Mouse (Mus musculus): ENCODE measurements around the gene Pdxp. TPM values are rescaled to one million over a fixed set of nuclear protein-coding genes. Genes with fewer than 3 reads are reported as not detected.
"Not testable (repeated sequence)": the region's sequence is repeated elsewhere in the genome, so short reads cannot be mapped to it uniquely, and the experiment has no call there.

Gene Pdxp
- polyA plus RNA-seq, 1 experiment from 2014 or later = 5.9 TPM

DNA sequence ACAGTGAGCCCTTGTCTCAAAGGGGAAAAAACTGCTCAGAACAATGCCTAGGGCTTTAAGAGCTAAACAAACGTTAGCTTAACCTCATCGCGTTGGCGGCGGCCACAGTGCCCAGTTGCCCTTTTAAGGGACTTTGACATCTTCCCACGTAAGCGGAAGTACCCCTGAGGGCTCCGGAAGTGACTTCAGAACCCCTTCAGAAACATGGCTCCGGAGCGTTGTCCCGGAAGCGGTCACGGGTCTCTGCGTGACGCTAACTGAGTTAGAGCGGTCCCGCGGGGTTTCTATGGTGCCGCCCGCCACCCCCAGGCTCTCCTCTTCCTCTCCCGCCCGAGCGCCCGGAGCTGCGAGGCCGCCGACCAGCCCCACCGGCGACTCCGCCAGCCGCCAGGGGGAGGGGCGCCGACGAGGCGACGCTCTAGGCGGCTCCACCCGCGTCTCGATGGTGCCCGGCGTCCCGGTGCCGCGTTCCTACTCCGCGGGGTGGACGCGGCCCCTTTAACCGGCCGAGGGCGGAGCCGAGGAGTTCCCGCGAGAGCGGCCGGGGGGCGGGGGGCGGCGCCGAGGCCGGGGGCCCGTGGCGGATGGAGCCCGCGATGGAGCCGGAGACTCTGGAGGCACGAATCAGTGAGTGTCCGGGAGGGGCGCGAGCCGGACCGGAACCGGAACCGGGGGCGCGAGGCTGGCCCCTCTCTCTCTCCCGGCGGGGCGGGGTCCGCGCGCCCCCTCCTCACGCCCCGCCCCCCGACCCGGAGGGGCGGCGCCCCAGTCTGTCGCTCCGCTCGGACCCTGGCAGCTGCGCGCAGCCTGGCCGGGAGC, 36.5 kb upstream of the Pdxp start, which contains the start of gene Gga1:
Gene Gga1, plus strand, starts transcription at position 200 of the 819 bp plus-strand sequence.
- H3K27me3 ChIP-seq (ENCODE audit: control insufficient read depth, insufficient read depth, low read length) = no peaks in the 10 kb centered on the region
- peaks cover 10% of the 10 kb centered on the region; the same call in 1 of the 2 replicates for H3K36me3 ChIP-seq (ENCODE audit: control insufficient read depth, insufficient read depth, low read length)
- peaks cover 30% of the 10 kb centered on the region for H3K4me1 ChIP-seq (ENCODE audit: control insufficient read depth, insufficient read depth, low read length)
- peak; percentile 90 for ATAC-seq (ENCODE audit: insufficient read depth, low FRiP score)
- peak within 1 kb of the TSS; percentile 93 for H3K9ac ChIP-seq (ENCODE audit: low read length)
- WGBS = under 1% methylated on average over 71 of the region's 95 CpGs
- peak within 1 kb of the TSS; percentile 78 for H3K4me3 ChIP-seq (replicated peaks; ENCODE audit: low read length)
- H3K27ac ChIP-seq (ENCODE audit: low read length) = peak within 1 kb of the TSS; percentile 99
- H3K4me2 ChIP-seq (ENCODE audit: low read depth, low read length) = peak within 1 kb of the TSS; percentile 87
- no peaks in the 10 kb centered on the region for H3K9me3 ChIP-seq (replicated peaks; ENCODE audit: control insufficient read depth, low read length)

DNA sequence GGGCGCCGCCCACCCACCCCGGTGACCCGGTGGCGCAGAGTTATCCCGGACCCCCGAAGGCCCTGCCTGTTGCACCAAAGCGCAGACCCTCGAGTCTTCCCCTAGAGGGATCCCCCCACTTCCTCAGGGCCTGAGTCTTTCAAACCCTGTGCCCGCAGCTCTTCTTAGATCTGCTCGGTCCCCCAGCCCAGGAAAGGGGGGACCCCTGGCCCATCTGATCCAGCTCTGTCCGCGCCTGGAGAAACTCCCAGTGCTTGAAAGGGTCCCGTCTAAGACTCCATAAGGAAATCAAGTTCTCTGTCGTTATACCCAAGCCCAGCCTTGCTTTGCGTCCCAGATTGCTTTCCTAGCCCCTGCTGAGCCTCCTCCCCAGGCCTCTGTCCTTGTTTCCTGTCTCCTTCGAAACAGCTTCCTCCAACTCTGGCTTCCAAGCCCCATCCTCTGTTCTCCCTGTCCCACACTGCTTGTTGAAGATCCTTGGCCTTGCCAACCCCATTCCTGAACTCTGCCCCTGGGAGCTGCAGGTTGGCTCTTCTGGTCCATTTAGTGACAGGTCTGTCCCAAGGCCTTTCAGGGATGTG, 35.8 kb upstream of the Pdxp start:
- peak overlapping the region; percentile 99 for H3K27ac ChIP-seq (ENCODE audit: low read length)
- peaks cover 28% of the 10 kb centered on the region for H3K4me1 ChIP-seq (ENCODE audit: control insufficient read depth, insufficient read depth, low read length)
- H3K4me3 ChIP-seq (replicated peaks; ENCODE audit: low read length) = peak overlapping the region; percentile 78
- ATAC-seq (ENCODE audit: insufficient read depth, low FRiP score) = no peak
- no peaks in the 10 kb centered on the region for H3K9me3 ChIP-seq (replicated peaks; ENCODE audit: control insufficient read depth, low read length)
- no peaks in the 10 kb centered on the region for H3K27me3 ChIP-seq (ENCODE audit: control insufficient read depth, insufficient read depth, low read length)
- H3K4me2 ChIP-seq (ENCODE audit: low read depth, low read length) = peak overlapping the region; percentile 87
- H3K36me3 ChIP-seq (ENCODE audit: control insufficient read depth, insufficient read depth, low read length) = peaks cover 10% of the 10 kb centered on the region; the same call in 1 of the 2 replicates
- WGBS = 0% methylated on average over 17 of the region's 17 CpGs
- peak overlapping the region; percentile 93 for H3K9ac ChIP-seq (ENCODE audit: low read length)

DNA sequence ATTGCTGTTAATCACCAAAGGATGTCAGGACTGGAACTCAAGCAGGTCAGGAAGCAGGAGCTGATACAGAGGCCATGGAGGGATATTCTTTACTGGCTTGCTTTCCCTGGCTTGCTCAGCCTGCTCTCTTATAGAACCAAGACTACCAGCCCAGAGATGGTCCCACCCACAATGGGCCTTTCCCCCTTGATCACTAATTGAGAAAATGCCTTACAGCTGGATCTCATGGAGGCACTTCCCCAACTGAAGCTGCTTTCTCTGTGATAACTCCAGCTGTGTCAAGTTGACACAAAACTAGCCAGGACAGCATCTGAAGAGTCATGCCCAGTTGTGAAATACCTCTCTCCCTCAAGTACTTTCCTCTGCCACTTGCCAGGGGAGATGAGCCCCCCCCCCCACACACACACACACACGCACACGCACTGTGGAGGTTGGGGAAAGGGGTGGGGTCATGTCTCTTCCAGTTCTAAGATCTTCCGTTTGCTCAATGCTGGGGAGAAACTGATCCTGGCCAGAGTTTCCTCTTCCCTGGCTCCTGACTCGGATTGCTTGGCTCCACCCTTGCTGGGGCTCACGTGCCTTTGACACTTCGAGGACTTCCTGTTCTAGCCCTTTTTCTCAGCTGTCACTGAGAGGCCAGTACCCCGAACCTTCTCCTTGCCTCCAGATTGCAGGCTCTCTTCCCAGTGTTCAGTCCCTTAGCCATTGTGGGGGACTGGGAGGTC, 34.8 kb upstream of the Pdxp start:
- 22% methylated on average over 7 of the region's 7 CpGs for WGBS
- H3K9me3 ChIP-seq (replicated peaks; ENCODE audit: control insufficient read depth, low read length); H3K4me3 ChIP-seq (replicated peaks; ENCODE audit: low read length); ATAC-seq (ENCODE audit: insufficient read depth, low FRiP score); H3K27me3 ChIP-seq (ENCODE audit: control insufficient read depth, insufficient read depth, low read length): not testable (repeated sequence)
- Histone ChIP-seq H3K27ac (ENCODE audit: low read length) (peak overlapping the region; percentile 61), H3K4me1 (ENCODE audit: control insufficient read depth, insufficient read depth, low read length) (peaks cover 28% of the 10 kb centered on the region), H3K36me3 (ENCODE audit: control insufficient read depth, insufficient read depth, low read length) (peaks cover 17% of the 10 kb centered on the region; the same call in 1 of the 2 replicates), H3K4me2 (ENCODE audit: low read depth, low read length) (peak overlapping the region; percentile 19), H3K9ac (ENCODE audit: low read length) (peak overlapping the region; percentile 23; the same call in 1 of the 2 replicates)

DNA sequence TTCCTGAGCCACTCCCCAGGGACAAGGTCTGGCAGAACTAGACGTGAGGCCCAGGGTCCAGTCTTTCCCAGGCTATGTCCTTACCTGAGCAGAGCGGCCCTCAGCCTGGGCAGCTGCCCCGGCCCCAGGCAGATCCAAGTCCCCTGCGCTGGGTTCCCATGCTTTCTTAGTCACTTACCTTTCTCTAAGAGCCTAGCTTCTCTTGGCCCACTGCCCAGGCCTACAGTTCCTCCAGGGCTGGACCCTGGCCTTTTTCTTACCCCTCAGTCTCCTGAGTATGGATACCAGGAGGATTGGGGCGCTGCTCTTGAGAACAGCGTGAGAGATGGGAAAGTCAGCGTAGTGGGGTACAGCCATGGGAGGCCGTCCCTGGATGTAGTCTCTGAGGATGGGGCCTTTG, 33.3 kb upstream of the Pdxp start:
- ATAC-seq (ENCODE audit: insufficient read depth, low FRiP score) = no peak
- Histone ChIP-seq H3K4me3 (replicated peaks; ENCODE audit: low read length) (no peak overlapping the region), H3K36me3 (ENCODE audit: control insufficient read depth, insufficient read depth, low read length) (peaks cover 27% of the 10 kb centered on the region; the same call in 1 of the 2 replicates), H3K4me1 (ENCODE audit: control insufficient read depth, insufficient read depth, low read length) (peaks cover 24% of the 10 kb centered on the region), H3K27me3 (ENCODE audit: control insufficient read depth, insufficient read depth, low read length) (no peaks in the 10 kb centered on the region), H3K27ac (ENCODE audit: low read length) (no peak overlapping the region), H3K4me2 (ENCODE audit: low read depth, low read length) (no peak overlapping the region), H3K9me3 (replicated peaks; ENCODE audit: control insufficient read depth, low read length) (no peaks in the 10 kb centered on the region), H3K9ac (ENCODE audit: low read length) (0 out of 2 replicates have a peak overlapping the region, but pooled peaks have one; percentile 37)
- 91% methylated on average over 8 of the region's 8 CpGs for WGBS

DNA sequence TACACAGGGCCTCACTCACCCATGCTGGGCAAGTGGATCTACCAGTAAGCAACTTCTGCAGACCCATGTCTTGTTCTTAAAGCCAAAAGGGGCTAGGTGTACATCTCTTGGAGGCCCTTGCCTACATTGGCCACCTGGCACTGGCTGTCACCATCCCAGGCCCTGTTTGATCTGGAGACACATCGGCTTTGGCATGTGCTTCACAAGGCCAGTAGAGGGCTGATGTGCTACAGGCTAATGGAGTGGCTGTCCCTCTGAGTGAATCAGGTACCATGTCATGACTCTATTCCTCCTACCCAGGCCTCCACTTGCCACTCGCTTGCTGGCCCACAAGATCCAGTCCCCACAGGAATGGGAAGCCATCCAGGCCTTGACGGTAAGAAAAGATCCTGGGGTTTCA, 31.9 kb upstream of the Pdxp start:
- Histone ChIP-seq H3K27me3 (ENCODE audit: control insufficient read depth, insufficient read depth, low read length) (no peaks in the 10 kb centered on the region), H3K4me3 (replicated peaks; ENCODE audit: low read length) (no peak overlapping the region)

DNA sequence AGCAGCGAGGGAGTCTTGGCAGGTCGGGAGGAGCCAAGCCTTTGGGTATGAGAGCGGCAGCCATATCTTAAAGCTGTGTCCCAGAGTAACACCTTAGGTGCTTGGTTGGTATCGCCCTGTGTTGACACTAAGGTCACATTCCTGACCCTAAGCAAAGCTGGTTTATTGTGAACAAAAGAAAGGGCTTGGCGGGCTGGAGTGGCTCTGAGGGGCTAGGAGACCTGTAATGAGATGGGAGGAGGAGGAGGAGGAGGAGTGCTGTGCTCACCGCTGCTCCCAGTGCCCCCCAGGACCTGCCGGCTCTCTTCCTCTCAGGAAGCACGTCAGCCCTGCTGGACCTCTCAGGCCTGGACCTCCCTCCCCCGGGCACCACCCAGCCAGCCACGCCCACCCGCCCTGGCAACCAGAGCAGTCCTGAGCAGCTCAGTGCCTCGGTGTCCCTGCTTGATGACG, 24.3 kb upstream of the Pdxp start:
- H3K36me3 ChIP-seq (ENCODE audit: control insufficient read depth, insufficient read depth, low read length) = peaks cover 29% of the 10 kb centered on the region
- no peaks in the 10 kb centered on the region for H3K27me3 ChIP-seq (ENCODE audit: control insufficient read depth, insufficient read depth, low read length)
- no peak overlapping the region for H3K4me3 ChIP-seq (replicated peaks; ENCODE audit: low read length)
- peaks cover 21% of the 10 kb centered on the region; the same call in 1 of the 2 replicates for H3K4me1 ChIP-seq (ENCODE audit: control insufficient read depth, insufficient read depth, low read length)
- ATAC-seq (ENCODE audit: insufficient read depth, low FRiP score) = peak; percentile 59
- WGBS = 28% methylated on average over 13 of the region's 13 CpGs
- H3K27ac ChIP-seq (ENCODE audit: low read length) = peak overlapping the region; percentile 73
- H3K9ac ChIP-seq (ENCODE audit: low read length) = peak overlapping the region; percentile 5; the same call in 1 of the 2 replicates
- H3K4me2 ChIP-seq (ENCODE audit: low read depth, low read length) = no peak overlapping the region
- no peaks in the 10 kb centered on the region for H3K9me3 ChIP-seq (replicated peaks; ENCODE audit: control insufficient read depth, low read length)

More for the DNA sequence above, 31.9 kb upstream of the Pdxp start:
- Histone ChIP-seq H3K27ac (ENCODE audit: low read length) (no peak overlapping the region), H3K36me3 (ENCODE audit: control insufficient read depth, insufficient read depth, low read length) (peaks cover 35% of the 10 kb centered on the region; the same call in 1 of the 2 replicates), H3K4me2 (ENCODE audit: low read depth, low read length) (no peak overlapping the region), H3K9me3 (replicated peaks; ENCODE audit: control insufficient read depth, low read length) (no peaks in the 10 kb centered on the region), H3K4me1 (ENCODE audit: control insufficient read depth, insufficient read depth, low read length) (peaks cover 12% of the 10 kb centered on the region), H3K9ac (ENCODE audit: low read length) (no peak overlapping the region)
- no peak for ATAC-seq (ENCODE audit: insufficient read depth, low FRiP score)
- 85% methylated on average over 3 of the region's 3 CpGs for WGBS

DNA sequence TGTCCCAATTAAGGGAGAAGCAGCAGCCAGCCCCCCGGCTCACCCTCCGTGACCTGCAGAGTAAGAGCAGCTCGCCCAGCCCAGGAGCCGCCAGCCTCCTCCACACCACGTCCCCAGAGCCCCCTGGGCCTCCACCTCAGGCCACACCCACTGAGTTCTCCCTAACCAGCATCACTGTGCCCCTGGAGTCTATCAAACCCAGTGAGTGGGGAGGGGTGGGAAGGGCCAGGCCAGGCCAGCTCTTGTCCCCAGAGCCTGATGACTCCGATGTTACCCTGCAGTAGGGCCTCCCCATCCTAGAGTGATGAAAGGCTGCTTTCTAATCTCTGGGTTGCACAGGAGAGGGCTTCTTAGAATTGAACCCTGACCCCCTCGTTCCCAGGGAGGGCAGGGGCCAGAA, 21.3 kb upstream of the Pdxp start:
- Histone ChIP-seq H3K27ac (ENCODE audit: low read length) (no peak overlapping the region), H3K4me2 (ENCODE audit: low read depth, low read length) (no peak overlapping the region), H3K36me3 (ENCODE audit: control insufficient read depth, insufficient read depth, low read length) (peaks cover 15% of the 10 kb centered on the region; the same call in 1 of the 2 replicates), H3K4me3 (replicated peaks; ENCODE audit: low read length) (no peak overlapping the region), H3K27me3 (ENCODE audit: control insufficient read depth, insufficient read depth, low read length) (no peaks in the 10 kb centered on the region), H3K4me1 (ENCODE audit: control insufficient read depth, insufficient read depth, low read length) (peaks cover 43% of the 10 kb centered on the region), H3K9me3 (replicated peaks; ENCODE audit: control insufficient read depth, low read length) (no peaks in the 10 kb centered on the region), H3K9ac (ENCODE audit: low read length) (no peak overlapping the region)
- no peak for ATAC-seq (ENCODE audit: insufficient read depth, low FRiP score)
- WGBS = 35% methylated on average over 7 of the region's 7 CpGs

DNA sequence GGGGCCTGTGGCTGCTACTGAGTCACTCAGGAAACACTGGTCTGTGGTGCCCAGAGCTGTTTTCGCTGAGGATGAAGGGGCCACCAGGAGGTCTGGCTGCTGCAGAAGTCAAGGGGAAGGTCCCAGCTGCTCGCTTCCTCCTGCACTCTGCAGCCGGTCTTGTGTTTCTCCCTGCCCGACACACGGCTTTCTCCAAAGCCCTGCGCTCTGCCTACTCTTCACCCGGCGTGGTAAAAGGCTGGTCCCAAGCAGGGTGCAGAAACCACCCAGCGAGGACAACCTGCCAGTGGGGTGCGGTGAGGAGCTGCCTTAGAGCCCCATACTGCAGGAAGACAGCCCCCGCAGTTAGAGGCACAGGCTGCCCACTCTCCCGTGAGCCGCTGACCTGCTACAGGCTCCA, 19.0 kb upstream of the Pdxp start:
- no peak overlapping the region for H3K4me3 ChIP-seq (replicated peaks; ENCODE audit: low read length)
- H3K9me3 ChIP-seq (replicated peaks; ENCODE audit: control insufficient read depth, low read length) = no peaks in the 10 kb centered on the region
- H3K9ac ChIP-seq (ENCODE audit: low read length) = peak overlapping the region; percentile 46; the same call in 1 of the 2 replicates
- H3K36me3 ChIP-seq (ENCODE audit: control insufficient read depth, insufficient read depth, low read length) = peaks cover 15% of the 10 kb centered on the region; the same call in 1 of the 2 replicates
- peaks cover 54% of the 10 kb centered on the region for H3K4me1 ChIP-seq (ENCODE audit: control insufficient read depth, insufficient read depth, low read length)
- H3K27ac ChIP-seq (ENCODE audit: low read length) = peak overlapping the region; percentile 35
- ATAC-seq (ENCODE audit: insufficient read depth, low FRiP score) = no peak
- no peaks in the 10 kb centered on the region for H3K27me3 ChIP-seq (ENCODE audit: control insufficient read depth, insufficient read depth, low read length)
- 69% methylated on average over 13 of the region's 13 CpGs for WGBS
- H3K4me2 ChIP-seq (ENCODE audit: low read depth, low read length) = no peak overlapping the region
